Mouse (Mus musculus) heart, embryonic 15.5 days (tissue): ENCODE measurements around the gene Rrp15. TPM values are rescaled to one million over a fixed set of nuclear protein-coding genes. Genes with fewer than 3 reads are reported as not detected.

Experiments used
- polyA plus RNA-seq: library from polyadenylated mRNA; unstranded; fragments of >200 nt; fragmentation: Nextera tagmentation; extraction: Ambion mirVana; gene quantifications from 2 replicates; pipeline ENCODE4 v1.2.1, GENCODE M21; 2015

Gene Rrp15
- polyA plus RNA-seq, 1 experiment from 2014 or later: 27.7 TPM

Other genes starting within 250 kb of the Rrp15 start
- gene Tgfb2, start 43.4 kb downstream of the Rrp15 start, polyA plus RNA-seq: 43.7 and 50.7 TPM in 2 replicates
- gene D1Pas1, start 218.1 kb upstream of the Rrp15 start, polyA plus RNA-seq: 0.15 and 0.30 TPM in 2 replicates